Mouse (Mus musculus) liver, postnatal 0 days (tissue): ENCODE results near the gene Tmed6.

ENCODE experiments used
- CTCF ChIP-seq: sonication (generic); IDR thresholded peaks from 2 replicates; pipeline ENCODE4 v1.5.1; 2016; ENCODE audit warnings: antibody characterized with exemption, low read depth
- EP300 ChIP-seq: IDR thresholded peaks from 2 replicates; pipeline ENCODE4 v1.6.1; 2016; ENCODE audit warnings: antibody characterized with exemption, low read depth, mild to moderate bottlenecking

GRCm38 (mm10) chr8:107100635-107101034 lies 35.2 kb upstream of the Tmed6 start:
- TF ChIP-seq EP300 = no peak
- TF ChIP-seq CTCF = no peak
